Mouse (Mus musculus) testis, adult 2 months (tissue): Measurements from ENCODE around the gene Usp24.

Experiments used
- CTCF ChIP-seq: fragments of 200-500 bp; IDR thresholded peaks from 2 replicates; pipeline ENCODE4 v1.5.1; 2012; ENCODE audit warnings: low read depth, mild to moderate bottlenecking, inconsistent platforms, low read length, moderate library complexity; ENCODE audit not compliant: control insufficient read depth, insufficient read depth, insufficient replicate concordance
- POLR2A ChIP-seq: fragments of 200-500 bp; IDR thresholded peaks from 2 replicates; pipeline ENCODE4 v1.6.1; 2012; ENCODE audit warnings: low read depth, mild to moderate bottlenecking, inconsistent platforms, low read length, moderate library complexity; ENCODE audit not compliant: control insufficient read depth

DNA sequence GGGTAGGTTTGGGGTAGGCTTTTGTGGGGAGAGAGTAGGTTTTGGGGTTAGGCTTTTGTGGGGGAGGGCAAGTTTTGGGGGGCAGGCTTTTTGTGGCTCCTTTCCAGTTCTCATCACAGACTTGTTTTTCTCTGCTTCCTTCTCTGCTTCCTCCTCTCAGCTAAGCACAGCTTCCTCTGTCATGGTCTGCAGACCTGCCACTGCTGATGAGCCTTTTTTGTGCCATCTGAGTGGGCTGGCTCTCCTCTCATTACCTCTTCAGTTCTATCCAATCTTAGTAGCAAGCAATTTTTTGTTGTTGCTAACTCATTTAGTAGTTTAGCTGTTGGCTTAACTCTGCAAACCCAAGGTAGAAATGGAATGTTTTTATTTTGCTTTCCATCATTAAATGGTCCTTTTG, 1.7 kb upstream of the Usp24 start:
- TF ChIP-seq POLR2A (no peak), CTCF (no peak)
